Mouse (Mus musculus) regulatory T cell (primary cell): ENCODE data around the gene Olfr777.

ENCODE experiments used
- in situ Hi-C: fragments of 300-600 bp; cut with MboI, MseI; formaldehyde crosslinking; loops from one replicate; pipeline ENCODE4 v1.15.1; 2025; ENCODE audit warnings: high pct_unique_total_duplicates

Olfr777 gene

DNA sequence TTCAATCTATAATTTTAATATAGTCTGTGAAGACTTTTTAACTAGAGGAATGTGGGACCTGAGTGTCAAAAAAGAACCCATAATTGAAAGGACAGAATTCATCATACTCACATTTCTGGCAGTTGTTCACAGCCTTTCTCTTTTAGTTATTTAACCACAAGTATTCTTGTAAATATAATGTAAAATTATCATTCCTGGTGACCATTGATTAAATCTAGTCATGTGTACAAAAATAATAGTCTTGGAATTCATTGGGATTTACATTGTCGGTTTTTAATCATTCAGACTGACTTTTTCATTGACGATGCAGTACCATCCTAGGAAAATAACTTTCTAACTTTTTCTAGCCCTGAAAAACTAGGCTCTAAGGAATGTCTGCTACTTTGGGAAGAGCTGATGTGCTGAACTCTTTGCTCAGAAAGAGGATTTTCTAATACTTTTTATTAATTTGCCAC lies at the start of gene Olfr777:
TSS of gene Olfr777 (minus strand) at position 405 of the 455 bp plus-strand sequence.
- in situ Hi-C loops, result no loop called here

DNA sequence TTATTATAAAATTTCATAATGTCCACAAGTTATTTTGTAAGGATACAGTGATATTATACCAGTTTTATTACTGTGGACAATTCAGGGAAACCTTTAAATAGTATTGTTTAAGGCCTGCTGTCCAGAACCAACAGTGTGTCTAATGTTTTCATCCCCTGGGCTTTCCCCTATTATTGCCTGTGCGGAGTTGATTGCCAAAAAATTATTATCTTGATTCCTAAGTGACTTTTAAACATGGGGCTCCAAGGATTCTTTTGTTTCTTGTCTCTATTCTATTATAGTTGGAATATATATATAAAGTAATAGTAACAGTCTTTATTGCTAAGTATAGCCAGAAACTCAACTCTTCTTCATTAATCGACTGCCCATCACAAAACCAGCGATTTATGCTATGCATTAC lies 46.5 kb upstream of the Olfr777 start, which contains the start of gene Olfr780:
TSS of gene Olfr780 (plus strand) at position 301 of the 400 bp plus-strand sequence.
- in situ Hi-C loops, result no loop called here

DNA sequence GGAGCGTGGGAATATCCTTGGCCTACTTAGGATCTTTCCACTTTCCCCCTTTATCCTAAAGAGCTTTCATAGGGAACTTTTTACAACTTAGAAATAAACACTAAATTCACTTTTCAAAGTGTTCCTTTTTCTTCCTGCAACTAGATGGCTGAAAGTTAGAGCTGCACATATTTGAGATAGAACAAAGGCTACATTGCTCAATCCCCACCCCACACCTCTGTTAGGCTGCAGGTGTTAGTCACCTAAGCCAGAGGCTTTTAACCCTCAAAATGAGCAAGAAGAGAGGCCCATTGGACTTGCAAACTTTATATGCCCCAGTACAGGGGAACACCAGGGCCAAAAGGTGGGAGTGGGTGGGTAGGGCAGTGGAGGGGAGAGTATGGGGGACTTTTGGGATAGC lies 42.2 kb upstream of the Olfr777 start:
- in situ Hi-C loops, result loop anchor here (5.0 kb wide), 1 partner anchor 39 kb away; no protein-coding TSS in a partner anchor

DNA sequence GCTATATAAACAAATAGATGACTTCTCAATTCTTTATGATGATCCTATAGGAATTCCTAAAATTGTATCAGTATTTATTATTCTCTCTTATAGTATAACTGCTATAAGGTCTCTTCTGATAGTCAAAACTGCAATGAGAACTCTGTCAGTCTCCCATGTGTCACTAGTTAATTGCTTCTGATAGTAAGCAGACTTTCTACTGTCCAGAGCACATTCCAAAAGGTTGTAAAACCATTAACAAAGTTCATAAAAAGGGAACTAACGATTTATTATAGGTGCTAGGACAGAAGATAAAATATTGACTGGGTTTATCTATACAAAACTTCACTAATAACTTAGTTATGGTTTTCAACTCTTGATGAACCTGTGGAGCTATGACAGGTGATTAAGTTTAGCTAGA lies 41.7 kb upstream of the Olfr777 start:
- in situ Hi-C loops, result loop anchor here (5.0 kb wide), 1 partner anchor 39 kb away; no protein-coding TSS in a partner anchor

DNA sequence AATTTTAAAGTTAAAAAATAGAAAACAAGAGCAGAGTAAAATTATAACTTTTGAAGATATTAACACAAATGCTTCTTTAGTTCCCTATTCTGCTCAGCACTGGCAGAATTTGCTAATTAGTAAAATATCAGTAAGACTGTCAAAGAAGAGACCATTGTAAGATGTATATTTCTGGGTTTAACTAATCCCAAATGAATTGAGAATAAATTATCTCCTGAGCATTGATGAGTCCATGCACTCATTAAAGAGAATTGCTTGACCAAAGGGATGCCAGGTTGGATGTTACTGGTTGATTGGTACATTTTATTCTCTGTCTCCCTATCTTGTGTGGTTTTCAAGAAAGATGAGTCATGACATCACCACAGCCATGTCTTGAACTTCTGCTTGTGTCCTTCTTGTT lies 12.5 kb downstream of the Olfr777 start, which contains the start of gene Olfr776:
TSS of gene Olfr776 (plus strand) at position 301 of the 400 bp plus-strand sequence.
- in situ Hi-C loops, result no loop called here

DNA sequence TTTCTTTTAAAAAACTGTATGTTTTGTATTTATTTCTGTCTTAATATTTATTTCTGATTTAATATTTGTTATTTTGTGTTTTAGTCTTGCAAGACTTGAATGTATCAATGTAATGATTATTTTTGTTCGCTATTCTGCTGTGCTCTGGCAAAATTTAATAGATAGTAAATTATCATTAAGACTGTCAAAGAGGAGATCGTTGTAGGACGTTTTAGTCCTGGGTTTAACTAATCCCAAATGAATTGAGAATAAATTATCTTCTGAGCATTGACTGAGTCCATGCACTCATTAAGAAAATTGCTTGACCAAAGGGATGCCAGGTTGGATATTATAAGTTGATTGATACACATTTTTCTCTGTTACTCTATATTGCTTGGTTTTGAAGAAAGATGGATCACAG lies 23.2 kb downstream of the Olfr777 start, which contains the start of gene Olfr775:
TSS of gene Olfr775 (plus strand) at position 301 of the 400 bp plus-strand sequence.
- in situ Hi-C loops, result no loop called here

DNA sequence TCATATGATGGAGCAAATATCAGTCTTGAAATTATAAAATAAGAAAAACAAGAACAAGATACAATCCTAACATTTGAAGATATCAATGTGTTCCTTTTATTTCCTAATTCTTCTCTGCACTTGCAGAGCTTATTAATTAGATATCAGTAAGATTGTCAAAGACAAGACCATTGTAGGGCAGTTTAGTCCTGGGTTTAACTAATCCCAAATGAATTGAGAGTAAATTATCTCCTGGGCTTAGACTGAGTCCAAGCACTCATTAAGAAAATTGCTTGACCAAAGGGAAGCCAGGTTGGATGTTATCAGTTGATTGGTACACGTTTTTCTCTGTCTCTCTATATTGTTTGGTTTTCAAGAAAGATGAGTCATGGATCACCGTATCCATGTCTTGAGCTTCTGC lies 35.4 kb downstream of the Olfr777 start, which contains the start of gene Olfr774:
TSS of gene Olfr774 (plus strand) at position 301 of the 400 bp plus-strand sequence.
- in situ Hi-C loops, result no loop called here

DNA sequence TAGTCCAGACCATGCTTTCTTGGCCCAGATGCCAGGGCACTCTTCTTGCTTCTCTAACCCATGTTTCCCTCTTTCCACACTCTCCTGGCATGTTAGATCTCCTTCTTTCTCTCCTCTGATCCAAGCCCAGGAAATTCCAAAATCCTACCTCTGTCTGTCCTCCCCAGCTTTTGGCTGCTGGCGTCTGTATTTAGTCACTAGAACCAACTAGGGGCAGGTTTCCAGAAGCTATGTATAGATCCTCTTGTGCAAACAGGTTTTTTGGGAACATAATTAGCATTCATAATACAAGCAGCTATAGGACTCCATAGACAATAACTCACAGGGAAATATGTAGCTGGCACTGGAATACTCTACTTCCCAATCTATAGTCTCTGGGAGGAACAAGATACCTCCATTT lies 40.5 kb downstream of the Olfr777 start:
- in situ Hi-C loops, result no loop called here
